Mouse (Mus musculus): ENCODE data around the gene Rnpepl1.

GRCm38 (mm10) chr1:92947966-92948365 is 37.4 kb downstream of the Rnpepl1 start:
- TF ChIP-seq CTCF (IDR thresholded peaks at IDR 0.05; ENCODE audit: low read depth, low read length), result no peak
- no peak for TF ChIP-seq EP300 (IDR thresholded peaks at IDR 0.05; ENCODE audit: insufficient read depth, low read depth, low read length)
- no peak for TF ChIP-seq POLR2A (IDR thresholded peaks at IDR 0.05; ENCODE audit: insufficient read depth, low read length)
